Mouse (Mus musculus) heart, postnatal 10 days (tissue): ENCODE measurements at regions not wholly inside any gene's neighbourhood (a gene's known extent, or its start where the extent isn't known, plus 50 kb on each side); places are given as distances from the start of the nearest gene placed in this dataset.

ENCODE experiments used
- DNase-seq, 2 experiments: peaks; one replicate each; pipeline ENCODE4 v3.0.0; 2021
- intact Hi-C: fragments of 180-260 bp; cut with DNase I; formaldehyde crosslinking; loops from one replicate; pipeline ENCODE4 v1.15.1; 2025

- no peak for DNase-seq
- intact Hi-C loops, result no loop called here
Measured at GRCm38 (mm10) chr12:51026046-51026445, 321.8 kb upstream of the G2e3 start.

- no peak for DNase-seq
- intact Hi-C loops, result no loop called here
Measured at GRCm38 (mm10) chr12:51025531-51025930, 322.3 kb upstream of the G2e3 start.

GRCm38 (mm10) chr12:51024057-51024743 lies 323.7 kb upstream of the G2e3 start:
- DNase-seq, result no peak
- intact Hi-C loops, result no loop called here

- intact Hi-C loops, result no loop called here
Measured at GRCm38 (mm10) chr12:51018185-51018584, 329.7 kb upstream of the G2e3 start.

GRCm38 (mm10) chr12:51016081-51016480 lies 331.8 kb upstream of the G2e3 start:
- intact Hi-C loops, result no loop called here

More at GRCm38 (mm10) chr12:51018185-51018584, 329.7 kb upstream of the G2e3 start:
- no peak for DNase-seq

GRCm38 (mm10) chr12:51009644-51010043 lies 338.2 kb upstream of the G2e3 start:
- no peak for DNase-seq
- intact Hi-C loops, result no loop called here

More at GRCm38 (mm10) chr12:51016081-51016480, 331.8 kb upstream of the G2e3 start:
- DNase-seq, result no peak

GRCm38 (mm10) chr12:51001722-51002592 lies 345.9 kb upstream of the G2e3 start:
- intact Hi-C loops, result no loop called here
- no peak for DNase-seq

- no peak for DNase-seq
- intact Hi-C loops, result no loop called here
Measured at GRCm38 (mm10) chr12:51001096-51001495, 346.8 kb upstream of the G2e3 start.

- DNase-seq, result no peak
- intact Hi-C loops, result no loop called here
Measured at GRCm38 (mm10) chr12:51000281-51001075, 347.4 kb upstream of the G2e3 start.

GRCm38 (mm10) chr12:50999295-51000237 lies 348.3 kb upstream of the G2e3 start:
- DNase-seq, result peak; percentile 61 to 76
- intact Hi-C loops, result loop anchor here (10.0 kb wide), 1 partner anchor 185 kb away; no protein-coding TSS in a partner anchor

- intact Hi-C loops, result loop anchor here (10.0 kb wide), 1 partner anchor 189 kb away; no protein-coding TSS in a partner anchor
- no peak for DNase-seq
Measured at GRCm38 (mm10) chr12:50995664-50996063, 346.8 kb upstream of the Prkd1 start.

GRCm38 (mm10) chr12:50989561-50990325 lies 340.8 kb upstream of the Prkd1 start:
- no peak for DNase-seq
- intact Hi-C loops, result loop anchor here (10.0 kb wide), 1 partner anchor 195 kb away; no protein-coding TSS in a partner anchor

- intact Hi-C loops, result no loop called here
- DNase-seq, result no peak
Measured at GRCm38 (mm10) chr12:50981318-50981717, 332.4 kb upstream of the Prkd1 start.

GRCm38 (mm10) chr12:50980800-50981199 lies 331.9 kb upstream of the Prkd1 start:
- intact Hi-C loops, result no loop called here
- no peak for DNase-seq

GRCm38 (mm10) chr12:50970759-50971122 lies 321.8 kb upstream of the Prkd1 start:
- intact Hi-C loops, result no loop called here
- no peak for DNase-seq

GRCm38 (mm10) chr12:50969887-50970758 lies 321.2 kb upstream of the Prkd1 start:
- no peak for DNase-seq
- intact Hi-C loops, result no loop called here

GRCm38 (mm10) chr12:50969402-50969801 lies 320.5 kb upstream of the Prkd1 start:
- intact Hi-C loops, result no loop called here
- no peak for DNase-seq

GRCm38 (mm10) chr12:50967168-50967810 lies 318.4 kb upstream of the Prkd1 start:
- intact Hi-C loops, result no loop called here

More at GRCm38 (mm10) chr12:50967168-50967810, 318.4 kb upstream of the Prkd1 start:
- no peak for DNase-seq
